Mouse (Mus musculus): Measurements from ENCODE around the gene Acad12.

GRCm38 (mm10) chr5:121592064-121592815 is 26.5 kb downstream of the Acad12 start:
- TF ChIP-seq CTCF (IDR thresholded peaks at IDR 0.05; ENCODE audit: borderline replicate concordance, extremely low read depth, insufficient read depth, insufficient read length) (no peak), POLR2A (IDR thresholded peaks at IDR 0.05; ENCODE audit: borderline replicate concordance, extremely low read depth, insufficient read depth, insufficient read length, poor library complexity, severe bottlenecking) (no peak)
